Mouse (Mus musculus): ENCODE data around the gene Rnase13.

DNA sequence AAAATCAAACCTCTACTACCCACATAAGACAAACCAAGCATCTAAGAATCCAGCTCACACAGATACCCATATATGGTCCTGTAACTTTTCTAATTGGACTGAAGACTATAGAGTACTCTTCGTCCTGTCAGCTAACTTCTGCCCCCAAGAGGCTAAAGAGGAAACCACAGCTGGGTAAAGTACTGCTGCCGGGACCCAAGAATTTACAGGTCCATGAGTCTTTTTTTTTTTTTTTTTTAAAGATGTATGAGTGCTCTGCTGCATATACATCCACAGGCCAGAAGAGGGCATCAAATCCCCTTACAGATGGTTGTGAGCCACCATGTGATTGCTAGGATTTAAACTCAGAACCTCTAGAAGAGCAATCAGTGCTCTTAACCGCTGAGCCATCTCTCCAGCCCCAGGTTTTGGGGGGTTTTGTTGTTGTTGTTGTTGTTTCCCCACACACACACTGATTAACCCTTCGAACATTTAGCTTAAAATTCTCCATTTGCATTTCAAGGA is 39.0 kb downstream of the Rnase13 start:
- TF ChIP-seq CTCF (IDR thresholded peaks at IDR 0.05; ENCODE audit: control insufficient read depth, insufficient read depth, insufficient read length) (no peak), MAX (IDR thresholded peaks at IDR 0.05) (no peak), USF1 (IDR thresholded peaks at IDR 0.05; ENCODE audit: low read depth) (peak; percentile 39), MYOG (IDR thresholded peaks at IDR 0.05; ENCODE audit: control insufficient read depth, extremely low read depth, insufficient read length) (no peak)

All from C2C12 (cell line).